ENCODE assay signal across 18 mouse cellular contexts in genomic region chr19:6261379-6261778, GRCm38 (mm10). TPM values are rescaled to one million over a fixed set of nuclear protein-coding genes. Genes with fewer than 3 reads are reported as not detected.
"Had no signal": no experiment of that assay in that cellular context is flagged by ENCODE, and none has a peak within 500 bp of the region (broad histone marks: within the 10 kb centered on the region; RNA-seq: fewer than 3 reads in every experiment).

No protein-coding gene starts in this region.

- H3K4me1 ChIP-seq: lung, embryonic 15.5 days; midbrain, embryonic 13.5 days; midbrain, embryonic 15.5 days had no signal

- H3K4me3 ChIP-seq: liver, embryonic 15.5 days; lung, embryonic 15.5 days; midbrain, embryonic 13.5 days; midbrain, embryonic 15.5 days; stomach, embryonic 15.5 days had no signal

- H3K9ac ChIP-seq: liver, embryonic 15.5 days; liver, postnatal 0 days; lung, embryonic 15.5 days; midbrain, embryonic 13.5 days; midbrain, embryonic 15.5 days; stomach, embryonic 15.5 days had no signal

- H3K4me2 ChIP-seq: liver, embryonic 15.5 days; lung, embryonic 15.5 days; midbrain, embryonic 11.5 days; midbrain, embryonic 13.5 days; midbrain, embryonic 15.5 days; stomach, embryonic 15.5 days had no signal

- H3K27ac ChIP-seq: liver, embryonic 15.5 days; lung, embryonic 15.5 days; macrophage; midbrain, embryonic 13.5 days; midbrain, embryonic 15.5 days; stomach, embryonic 15.5 days; stomach, postnatal 0 days had no signal

- H3K27me3 ChIP-seq: liver, embryonic 15.5 days; lung, embryonic 15.5 days; midbrain, embryonic 13.5 days; midbrain, embryonic 15.5 days; stomach, embryonic 15.5 days had no signal

- H3K9me3 ChIP-seq: liver, embryonic 15.5 days; lung, embryonic 15.5 days; midbrain, embryonic 15.5 days; stomach, embryonic 15.5 days had no signal

- DNase-seq: liver, postnatal 0 days; lung, adult 2 months; lung, postnatal 14 days; lung, postnatal 36 days; right cerebral cortex, postnatal 14 days; thymus, adult 2 months; thymus, postnatal 25 days; thymus, postnatal 4 days had no signal

- ATAC-seq: liver, postnatal 0 days; midbrain, embryonic 13.5 days; midbrain, embryonic 15.5 days had no signal

RNA-seq across cellular contexts. Expression of gene Gpha2, which starts 35.2 kb away (rescaled TPM):
- polyA plus RNA-seq: liver, postnatal 0 days; lung, embryonic 15.5 days; macrophage; midbrain, embryonic 13.5 days; midbrain, embryonic 15.5 days; midbrain, postnatal 0 days; neural tube, embryonic 14.5 days had no signal
